In genomic region chr2:32574901-32575585, GRCm38 (mm10) we compare ENCODE assay signal across 8 mouse cellular contexts. TPM values are rescaled to one million over a fixed set of nuclear protein-coding genes. Genes with fewer than 3 reads are reported as not detected.
DNase-seq lines count a peak whose midpoint lies in the region; ATAC-seq and TF ChIP-seq lines count a peak whose summit lies in the region.

No protein-coding gene starts in this region.

- H3K79me3 ChIP-seq in C2C12 (ENCODE audit: low read depth) = peaks cover 18% of the 10 kb centered on the region

- 1% methylated on average over 26 of the region's 26 CpGs for WGBS in embryonic facial prominence, embryonic 12.5 days

- H3K4me2 ChIP-seq in embryonic facial prominence, embryonic 12.5 days (replicated peaks) = peak overlapping the region; percentile 100

- intact Hi-C loops in heart, postnatal 36 days (cut with DNase I) = no loop called here

- H3K36me3 ChIP-seq in C2C12 (ENCODE audit: control insufficient read depth, insufficient read depth) = peaks cover 14% of the 10 kb centered on the region
- H3K36me3 ChIP-seq in embryonic facial prominence, embryonic 12.5 days = 0 out of 2 replicates have a peak, but pooled peaks cover 5% of the 10 kb centered on the region

- peak; percentile 65 for DNase-seq in ZHBTc4 (ENCODE audit: low read depth, low spot score)
- peak; percentile 47 to 62 for DNase-seq in heart, postnatal 36 days
- peak; percentile 67 to 76 for DNase-seq in layer of hippocampus, postnatal 36 days
- DNase-seq in lung, postnatal 10 days = peak; percentile 65
- peak; percentile 88 to 91 for DNase-seq in right cerebral cortex, adult 2 months (ENCODE audit: low spot score in 2 of 2)
- no peak for DNase-seq in ovary, postnatal 36 days (ENCODE audit: low spot score)

- H3K4me3 ChIP-seq in C2C12 (ENCODE audit: insufficient read depth, poor library complexity, severe bottlenecking) = no peak overlapping the region
- H3K4me3 ChIP-seq in embryonic facial prominence, embryonic 12.5 days = peak overlapping the region; percentile 56

- H3K79me2 ChIP-seq in C2C12 (ENCODE audit: control insufficient read depth, insufficient read depth) = peaks cover 23% of the 10 kb centered on the region

- H3K27me3 ChIP-seq in C2C12 (ENCODE audit: control insufficient read depth, insufficient read depth, insufficient read length) = no peaks in the 10 kb centered on the region
- peaks cover 29% of the 10 kb centered on the region for H3K27me3 ChIP-seq in embryonic facial prominence, embryonic 12.5 days

- ATAC-seq in embryonic facial prominence, embryonic 12.5 days (ENCODE audit: insufficient number of reproducible peaks, insufficient read depth, low FRiP score, low TSS enrichment) = no peak

- no peaks in the 10 kb centered on the region for H3K9me3 ChIP-seq in embryonic facial prominence, embryonic 12.5 days

- peaks cover 16% of the 10 kb centered on the region for H3K4me1 ChIP-seq in embryonic facial prominence, embryonic 12.5 days

- TF ChIP-seq CTCF in C2C12 (IDR thresholded peaks at IDR 0.05; ENCODE audit: control insufficient read depth, insufficient read depth, insufficient read length) = no peak

- H3ac ChIP-seq in C2C12 (ENCODE audit: control insufficient read depth, insufficient read length, low read depth) = no peak overlapping the region

- H3K9ac ChIP-seq in embryonic facial prominence, embryonic 12.5 days = peak overlapping the region; percentile 61

- no peak overlapping the region for H3K27ac ChIP-seq in embryonic facial prominence, embryonic 12.5 days

TF ChIP-seq in C2C12, 6 proteins besides CTCF, POLR2A, EP300 and RAD21:
- TF ChIP-seq MYOD1 (IDR thresholded peaks at IDR 0.05; ENCODE audit: control insufficient read depth, insufficient read length, low read depth) = no peak
- peak; percentile 32 for TF ChIP-seq FOSL1 (IDR thresholded peaks at IDR 0.05; ENCODE audit: insufficient read depth, low read length, poor library complexity, severe bottlenecking)

RNA-seq across cellular contexts. Expression of gene 9430097D07Rik, which starts 0.4 kb away (rescaled TPM):
- polyA plus RNA-seq in C2C12 (2012; fragmentation: generic; extraction: Trizol) = 0.04 TPM
- polyA plus RNA-seq in embryonic facial prominence, embryonic 12.5 days (2016; fragmentation: Nextera tagmentation; extraction: Ambion mirVana) = 0.29 TPM in 1 of 2 replicates, not detected in the other
- not detected for total RNA-seq in heart, postnatal 36 days (2021)
- 1 to 10 TPM in 1 of 2 experiments, under 1 TPM in 1; 0.37 to 1.0 TPM for total RNA-seq in layer of hippocampus, postnatal 36 days (2021)

RNA-seq across cellular contexts. Expression of gene Pip5kl1, which starts 0.4 kb away (rescaled TPM):
- polyA plus RNA-seq in C2C12 (2012; fragmentation: generic; extraction: Trizol) = 0.05 TPM
- 2.9 and 3.4 TPM in 2 replicates for polyA plus RNA-seq in embryonic facial prominence, embryonic 12.5 days (2016; fragmentation: Nextera tagmentation; extraction: Ambion mirVana)
- under 1 TPM in 1 of 2 experiments, not detected in 1; 0.43 TPM for total RNA-seq in heart, postnatal 36 days (2021)
- total RNA-seq in layer of hippocampus, postnatal 36 days (2021) = 1 to 10 TPM; 2.9 to 3.8 TPM

RNA-seq across cellular contexts. Expression of gene Dpm2, which starts 4.4 kb away (rescaled TPM):
- 73.7 TPM for polyA plus RNA-seq in C2C12 (2012; fragmentation: generic; extraction: Trizol)
- polyA plus RNA-seq in embryonic facial prominence, embryonic 12.5 days (2016; fragmentation: Nextera tagmentation; extraction: Ambion mirVana) = 110 and 113 TPM in 2 replicates
- total RNA-seq in heart, postnatal 36 days (2021) = 10 to 100 TPM; 17.9 to 21.3 TPM
- 10 to 100 TPM; 69.1 to 81.8 TPM for total RNA-seq in layer of hippocampus, postnatal 36 days (2021)

RNA-seq across cellular contexts. Expression of gene St6galnac4, which starts 11.9 kb away (rescaled TPM):
- polyA plus RNA-seq in C2C12 (2012; fragmentation: generic; extraction: Trizol) = 82.3 TPM
- polyA plus RNA-seq in embryonic facial prominence, embryonic 12.5 days (2016; fragmentation: Nextera tagmentation; extraction: Ambion mirVana) = 32.7 and 36.5 TPM in 2 replicates
- total RNA-seq in heart, postnatal 36 days (2021) = 10 to 100 TPM; 18.7 to 21.7 TPM
- total RNA-seq in layer of hippocampus, postnatal 36 days (2021) = 10 to 100 TPM; 35.6 to 41.2 TPM

RNA-seq across cellular contexts. Expression of gene St6galnac6, which starts 24.5 kb away (rescaled TPM):
- 59.1 TPM for polyA plus RNA-seq in C2C12 (2012; fragmentation: generic; extraction: Trizol)
- 26.4 and 28.1 TPM in 2 replicates for polyA plus RNA-seq in embryonic facial prominence, embryonic 12.5 days (2016; fragmentation: Nextera tagmentation; extraction: Ambion mirVana)
- total RNA-seq in heart, postnatal 36 days (2021) = 100 to 1,000 TPM; 108 to 116 TPM
- 100 to 1,000 TPM; 114 to 117 TPM for total RNA-seq in layer of hippocampus, postnatal 36 days (2021)
